ENCODE assay signal across 8 mouse cellular contexts in the genomic region with DNA sequence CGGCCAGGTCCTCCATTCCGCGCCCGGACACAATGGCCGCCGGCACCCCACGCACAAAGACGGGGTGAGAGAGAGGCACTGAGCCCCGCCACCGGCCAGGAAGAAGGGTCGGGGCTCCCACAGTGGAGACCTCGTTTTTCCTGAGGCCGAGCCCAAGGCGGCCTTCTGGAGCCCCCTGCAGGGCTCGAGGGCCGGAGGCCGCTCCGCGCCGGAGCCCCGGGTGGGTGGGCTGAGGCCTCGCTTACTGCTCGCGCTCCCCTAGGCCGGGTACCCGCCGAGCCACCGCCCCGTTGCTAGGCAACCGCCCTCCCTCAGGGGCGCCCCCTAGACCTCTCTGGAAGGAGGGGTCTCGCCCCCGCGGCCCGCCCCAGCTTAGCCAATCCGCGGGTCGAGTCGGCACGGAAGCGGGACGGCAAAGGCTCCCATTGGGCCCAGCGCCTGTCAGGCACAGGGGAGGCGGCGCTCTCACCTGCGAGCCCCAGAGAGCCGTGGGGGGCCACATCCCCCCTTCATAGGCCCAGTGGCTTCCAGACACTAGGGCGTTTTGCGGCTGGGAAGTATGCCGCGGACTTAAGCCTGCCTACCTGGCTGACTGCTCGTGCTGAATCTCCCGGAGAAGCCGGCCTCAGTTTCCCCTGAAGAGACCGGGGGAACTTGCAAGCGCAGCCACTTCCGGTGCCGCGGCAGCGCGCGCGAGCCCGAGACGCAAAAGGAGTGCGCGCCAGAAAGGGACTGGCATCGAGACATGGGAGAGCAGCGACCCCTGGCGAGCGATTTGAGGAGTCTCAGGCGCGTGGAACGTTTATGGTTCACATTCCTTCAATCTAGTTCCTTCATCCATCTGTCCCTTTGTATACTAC. TPM values are rescaled to one million over a fixed set of nuclear protein-coding genes. Genes with fewer than 3 reads are reported as not detected.
A peak's percentile ranks its signal among the peaks of the same experiment; 100 is the strongest.
DNase-seq lines count a peak whose midpoint lies in the region; ATAC-seq lines count a peak whose summit lies in the region.

Bcl2l1 (minus strand) TSS at position 710 of the 860 bp plus-strand sequence.

- peak within 1 kb of the TSS; percentile 100 for H3K27ac ChIP-seq in brown adipose tissue, adult 24 weeks (replicated peaks; ENCODE audit: low read depth, low read length)
- peak within 1 kb of the TSS; percentile 90 to 98 for H3K27ac ChIP-seq in heart, embryonic 14.5 days (replicated peaks in 1 of 2; ENCODE audit: control insufficient read depth in 1 of 2, insufficient read depth in 1 of 2, low read depth in 2 of 2, low read length in 2 of 2)
- peak within 1 kb of the TSS; percentile 98 for H3K27ac ChIP-seq in liver, embryonic 13.5 days
- peak within 1 kb of the TSS; percentile 97 for H3K27ac ChIP-seq in stomach, embryonic 16.5 days (ENCODE audit: low read length)

- H3K4me3 ChIP-seq in brown adipose tissue, adult 24 weeks (ENCODE audit: insufficient read depth, low read depth, low read length), result peak within 1 kb of the TSS; percentile 68
- peak within 1 kb of the TSS; percentile 73 to 82 for H3K4me3 ChIP-seq in heart, embryonic 14.5 days (ENCODE audit: control insufficient read depth in 1 of 2, insufficient read depth in 1 of 2, low read depth in 1 of 2, low read length in 2 of 2)
- H3K4me3 ChIP-seq in liver, embryonic 13.5 days (replicated peaks), result peak within 1 kb of the TSS; percentile 88
- peak within 1 kb of the TSS; percentile 72 for H3K4me3 ChIP-seq in stomach, embryonic 16.5 days (replicated peaks; ENCODE audit: low read length)

- ATAC-seq in heart, embryonic 14.5 days (ENCODE audit: insufficient number of reproducible peaks, insufficient read depth, low FRiP score, low read depth), result peak; percentile 96
- peak; percentile 94 for ATAC-seq in liver, embryonic 13.5 days (ENCODE audit: low read depth)
- ATAC-seq in stomach, embryonic 16.5 days (ENCODE audit: insufficient read depth, low FRiP score), result peak; percentile 97

- H3K4me1 ChIP-seq in brown adipose tissue, adult 24 weeks (ENCODE audit: control insufficient read depth, insufficient read depth, insufficient read length, low read length), result peaks cover 20% of the 10 kb centered on the region
- H3K4me1 ChIP-seq in heart, embryonic 14.5 days (ENCODE audit: control insufficient read depth in 2 of 2, insufficient read depth in 2 of 2, low read length in 2 of 2), result peaks cover 12 to 35% of the 10 kb centered on the region in 2 experiments
- peaks cover 54% of the 10 kb centered on the region for H3K4me1 ChIP-seq in liver, embryonic 13.5 days (replicated peaks)
- H3K4me1 ChIP-seq in stomach, embryonic 16.5 days (ENCODE audit: control insufficient read depth, insufficient read depth, low read length), result peaks cover 30% of the 10 kb centered on the region

- DNase-seq in CD4-positive, CD25-positive, alpha-beta regulatory T cell, adult 2 months (ENCODE audit: low read depth, low spot score), result peak; percentile 98
- peak; percentile 88 for DNase-seq in fibroblast of lung, adult 2 months (ENCODE audit: low read depth)
- DNase-seq in kidney, postnatal 14 days, result peak; percentile 99
- peak; percentile 96 for DNase-seq in liver, embryonic 13.5 days
- DNase-seq in neural tube, embryonic 10.5 days (ENCODE audit: extremely low spot score, low spot score), result peak; percentile 99

- peak within 1 kb of the TSS; percentile 96 for H3K9ac ChIP-seq in heart, embryonic 14.5 days (ENCODE audit: low read length)
- H3K9ac ChIP-seq in liver, embryonic 13.5 days, result peak within 1 kb of the TSS; percentile 96
- H3K9ac ChIP-seq in stomach, embryonic 16.5 days (ENCODE audit: low read length), result peak within 1 kb of the TSS; percentile 93

- no peaks in the 10 kb centered on the region for H3K27me3 ChIP-seq in heart, embryonic 14.5 days (ENCODE audit: control insufficient read depth, insufficient read depth, low read length)
- H3K27me3 ChIP-seq in liver, embryonic 13.5 days, result no peaks in the 10 kb centered on the region
- no peaks in the 10 kb centered on the region for H3K27me3 ChIP-seq in stomach, embryonic 16.5 days (ENCODE audit: control insufficient read depth, insufficient read depth, low read length)

- WGBS in heart, embryonic 14.5 days, result 1% methylated on average over 62 of the region's 74 CpGs
- under 1% methylated on average over 74 of the region's 74 CpGs for WGBS in liver, embryonic 13.5 days (ENCODE audit: insufficient replicate concordance)
- WGBS in stomach, embryonic 16.5 days, result under 1% methylated on average over 74 of the region's 74 CpGs

- H3K36me3 ChIP-seq in heart, embryonic 14.5 days (ENCODE audit: control insufficient read depth, insufficient read depth, low read length), result peaks cover 5% of the 10 kb centered on the region; the same call in 1 of the 2 replicates
- H3K36me3 ChIP-seq in liver, embryonic 13.5 days, result peaks cover 25% of the 10 kb centered on the region
- no peaks in the 10 kb centered on the region for H3K36me3 ChIP-seq in stomach, embryonic 16.5 days (ENCODE audit: control insufficient read depth, insufficient read depth, low read length)

- peak within 1 kb of the TSS; percentile 85 for H3K4me2 ChIP-seq in heart, embryonic 14.5 days (ENCODE audit: low read length)
- peak within 1 kb of the TSS; percentile 86 for H3K4me2 ChIP-seq in liver, embryonic 13.5 days
- peak within 1 kb of the TSS; percentile 67 for H3K4me2 ChIP-seq in stomach, embryonic 16.5 days (ENCODE audit: low read depth, low read length)

- no peaks in the 10 kb centered on the region for H3K9me3 ChIP-seq in heart, embryonic 14.5 days (ENCODE audit: control insufficient read depth, low read length)
- H3K9me3 ChIP-seq in liver, embryonic 13.5 days (replicated peaks), result no peaks in the 10 kb centered on the region
- no peaks in the 10 kb centered on the region for H3K9me3 ChIP-seq in stomach, embryonic 16.5 days (replicated peaks; ENCODE audit: control insufficient read depth, low read length)

RNA-seq across cellular contexts. Expression of gene Bcl2l1, which starts in this region (rescaled TPM):
- 22.5 and 23.5 TPM in 2 replicates for polyA plus RNA-seq in brown adipose tissue, adult 24 weeks (2012; ENCODE audit: insufficient read depth, insufficient read length, missing spikeins)
- 59.0 and 68.1 TPM in 2 replicates for polyA plus RNA-seq in heart, embryonic 14.5 days (2014; fragmentation: Nextera tagmentation; extraction: Ambion mirVana)
- 148 and 164 TPM in 2 replicates for polyA plus RNA-seq in liver, embryonic 13.5 days (2015; fragmentation: Nextera tagmentation; extraction: Ambion mirVana)
- 78.1 and 88.8 TPM in 2 replicates for polyA plus RNA-seq in stomach, embryonic 16.5 days (2015; fragmentation: Nextera tagmentation; extraction: Ambion mirVana)

Comparison
In these comparisons a context has a peak if more than half of its experiments do, and no peak if none do; other contexts are left out.
1. Peak in every context shown above with its lines: DNase-seq, ATAC-seq, H3K4me3 ChIP-seq and H3K27ac ChIP-seq.